Mouse (Mus musculus) small intestine, adult 2 months (tissue): Measurements from ENCODE around the gene Mcoln3. TPM values are rescaled to one million over a fixed set of nuclear protein-coding genes. Genes with fewer than 3 reads are reported as not detected.

Experiments
- H3K27ac ChIP-seq: fragments of 200-500 bp; 2 replicates; pipeline ENCODE4 v1.5.1; 2012; ENCODE audit warnings: low read depth, low read length, control low read depth, inconsistent platforms; ENCODE audit not compliant: insufficient read depth
- H3K27me3 ChIP-seq: fragments of 200-500 bp; 2 replicates; pipeline ENCODE4 v1.6.1; 2012; ENCODE audit warnings: mild to moderate bottlenecking, moderate library complexity, low read length, inconsistent platforms; ENCODE audit not compliant: control insufficient read depth, insufficient read depth
- H3K36me3 ChIP-seq: fragments of 200-500 bp; 2 replicates; pipeline ENCODE4 v1.6.1; 2012; ENCODE audit warnings: mild to moderate bottlenecking, low read length, control low read depth, inconsistent platforms; ENCODE audit not compliant: control insufficient read depth, insufficient read depth
- H3K4me1 ChIP-seq: fragments of 200-500 bp; 2 replicates; pipeline ENCODE4 v1.6.1; 2012; ENCODE audit warnings: low read length, inconsistent platforms, mixed read lengths; ENCODE audit not compliant: control insufficient read depth, insufficient read depth, insufficient read length
- H3K4me3 ChIP-seq: fragments of 200-500 bp; 2 replicates; pipeline ENCODE4 v1.5.1; 2012; ENCODE audit warnings: low read depth, mild to moderate bottlenecking, control low read depth, inconsistent platforms, low read length, moderate library complexity
- CTCF ChIP-seq: fragments of 200-500 bp; IDR thresholded peaks from 2 replicates; pipeline ENCODE4 v1.5.1; 2012; ENCODE audit warnings: low read depth, mild to moderate bottlenecking, control low read depth, inconsistent platforms, low read length, moderate library complexity, mixed read lengths; ENCODE audit not compliant: insufficient replicate concordance, insufficient read length; ENCODE audit errors: extremely low read depth
- POLR2A ChIP-seq: fragments of 200-500 bp; IDR thresholded peaks from 2 replicates; pipeline ENCODE4 v1.6.1; 2012; ENCODE audit warnings: low read depth, mild to moderate bottlenecking, control low read depth, inconsistent platforms, low read length, moderate library complexity
- WGBS: fragments of 180-500 bp; shearing (Covaris S2); methylation state at CpG from one replicate; pipeline ENCODE4 v1.1.7; 2018; 5-methylcytosine and 5-hydroxymethylcytosine counted together
- polyA plus RNA-seq: library from polyadenylated mRNA; depleted of rRNA; stranded (reverse); fragments of >200 nt; gene quantifications from 2 replicates; pipeline ENCODE4 v1.2.3, GENCODE M21; 2012

The Mcoln3 gene
- polyA plus RNA-seq, 1 experiment: 0.25 TPM

- no peaks in the 10 kb centered on the region; the same call in 1 of the 2 replicates for H3K4me1 ChIP-seq
- peaks cover 32% of the 10 kb centered on the region for H3K36me3 ChIP-seq
- no peak overlapping the region for H3K4me3 ChIP-seq
- no peaks in the 10 kb centered on the region for H3K27me3 ChIP-seq
- no peak overlapping the region for H3K27ac ChIP-seq
- 78% methylated on average over 9 of the region's 9 CpGs for WGBS
- TF ChIP-seq POLR2A (no peak), CTCF (no peak)
Observed at GRCm38 (mm10) chr3:146174215-146174614, 57.0 kb downstream of the Mcoln3 start.

- Histone ChIP-seq H3K4me3 (no peak overlapping the region), H3K27ac (no peak overlapping the region), H3K36me3 (peaks cover 35% of the 10 kb centered on the region), H3K4me1 (no peaks in the 10 kb centered on the region), H3K27me3 (no peaks in the 10 kb centered on the region)
- TF ChIP-seq CTCF (no peak), POLR2A (no peak)
- WGBS: 54% methylated on average over 7 of the region's 7 CpGs
Observed at GRCm38 (mm10) chr3:146177295-146177694, 60.0 kb downstream of the Mcoln3 start.

GRCm38 (mm10) chr3:146177748-146178582 is 60.7 kb downstream of the Mcoln3 start:
- Histone ChIP-seq H3K4me1 (no peaks in the 10 kb centered on the region), H3K27ac (no peak overlapping the region), H3K4me3 (no peak overlapping the region), H3K27me3 (no peaks in the 10 kb centered on the region), H3K36me3 (peaks cover 30% of the 10 kb centered on the region)
- 16% methylated on average over 16 of the region's 16 CpGs for WGBS
- peak; percentile 99 for TF ChIP-seq CTCF
- no peak for TF ChIP-seq POLR2A

- 43% methylated on average over 2 of the region's 2 CpGs for WGBS
- no peaks in the 10 kb centered on the region for H3K4me1 ChIP-seq
- no peak overlapping the region for H3K27ac ChIP-seq
- peaks cover 26% of the 10 kb centered on the region for H3K36me3 ChIP-seq
- no peak for TF ChIP-seq POLR2A
- no peak for TF ChIP-seq CTCF
- H3K4me3 ChIP-seq: no peak overlapping the region
- no peaks in the 10 kb centered on the region for H3K27me3 ChIP-seq
Observed at GRCm38 (mm10) chr3:146180341-146180740, 63.1 kb downstream of the Mcoln3 start.

- Histone ChIP-seq H3K27me3 (no peaks in the 10 kb centered on the region), H3K4me1 (no peaks in the 10 kb centered on the region), H3K36me3 (peaks cover 26% of the 10 kb centered on the region), H3K27ac (no peak overlapping the region), H3K4me3 (no peak overlapping the region)
- WGBS: 59% methylated on average over 3 of the region's 3 CpGs
- no peak for TF ChIP-seq POLR2A
- peak; percentile 65; the same call in 1 of the 2 replicates for TF ChIP-seq CTCF
Observed at GRCm38 (mm10) chr3:146180986-146181385, 63.7 kb downstream of the Mcoln3 start.

- WGBS: 38% methylated on average over 13 of the region's 13 CpGs
- H3K4me1 ChIP-seq: no peaks in the 10 kb centered on the region
- peaks cover 19% of the 10 kb centered on the region for H3K36me3 ChIP-seq
- no peak overlapping the region for H3K27ac ChIP-seq
- H3K27me3 ChIP-seq: no peaks in the 10 kb centered on the region
- no peak overlapping the region for H3K4me3 ChIP-seq
- TF ChIP-seq CTCF (peak; percentile 87; the same call in 1 of the 2 replicates), POLR2A (no peak)
Observed at GRCm38 (mm10) chr3:146184992-146185657, 67.9 kb downstream of the Mcoln3 start.

- H3K4me3 ChIP-seq: no peak overlapping the region
- TF ChIP-seq POLR2A (no peak), CTCF (no peak)
- H3K27ac ChIP-seq: no peak overlapping the region
- 89% methylated on average over 10 of the region's 10 CpGs for WGBS
- H3K27me3 ChIP-seq: no peaks in the 10 kb centered on the region
- H3K36me3 ChIP-seq: peaks cover 17% of the 10 kb centered on the region
- H3K4me1 ChIP-seq: no peaks in the 10 kb centered on the region
Observed at GRCm38 (mm10) chr3:146186033-146186432, 68.8 kb downstream of the Mcoln3 start.
